Mouse (Mus musculus) cerebellum, adult 2 months (tissue): ENCODE data around the gene Fem1b.

Experiments used
- CTCF ChIP-seq: fragments of 200-500 bp; IDR thresholded peaks from 2 replicates; pipeline ENCODE4 v1.5.1; 2011; ENCODE audit warnings: low read depth, mild to moderate bottlenecking, control low read depth, low read length, moderate library complexity, borderline replicate concordance; ENCODE audit not compliant: insufficient read depth
- POLR2A ChIP-seq: fragments of 200-500 bp; IDR thresholded peaks from 2 replicates; pipeline ENCODE4 v1.6.1; 2011; ENCODE audit warnings: low read length, control low read depth, borderline replicate concordance; ENCODE audit not compliant: insufficient read depth

DNA sequence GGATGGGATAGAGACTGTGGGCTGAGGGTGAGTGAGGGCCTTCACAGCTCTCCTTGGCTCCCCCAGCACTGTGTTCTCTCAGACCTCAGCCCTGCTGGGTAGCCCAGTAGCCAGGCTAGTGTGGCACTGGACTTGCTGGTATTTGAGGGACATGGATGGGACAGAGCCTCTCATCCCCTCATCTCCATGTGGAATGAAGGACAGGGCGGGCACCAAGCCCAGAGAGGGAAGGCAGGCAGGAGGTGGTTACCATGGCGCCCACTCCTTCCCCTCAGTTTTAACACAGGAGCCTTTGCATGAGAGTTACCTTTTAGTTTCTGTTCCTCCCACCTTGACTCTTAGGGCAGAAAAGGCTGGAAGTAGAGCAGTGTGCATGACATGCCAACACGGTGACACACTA lies 36.9 kb upstream of the Fem1b start:
- no peak for TF ChIP-seq CTCF
- no peak for TF ChIP-seq POLR2A
